Mouse (Mus musculus): ENCODE measurements around the gene Appbp2. TPM values are rescaled to one million over a fixed set of nuclear protein-coding genes. Genes with fewer than 3 reads are reported as not detected.

Appbp2 gene
- total RNA-seq (2021): 10 to 100 TPM; 54.0 to 58.8 TPM
- long read RNA-seq, experiment 1, full-length matches to known transcripts: 30 of 37 reads
- long read RNA-seq, experiment 1, partial matches to known transcripts: 6 of 37 reads
- long read RNA-seq, experiment 1, other reads (novel, unspliced or antisense): 1 of 37 reads
- long read RNA-seq, experiment 2, full-length matches to known transcripts: 36 of 46 reads
- long read RNA-seq, experiment 2, partial matches to known transcripts: 1 of 46 reads
- long read RNA-seq, experiment 2, other reads (novel, unspliced or antisense): 9 of 46 reads

DNA sequence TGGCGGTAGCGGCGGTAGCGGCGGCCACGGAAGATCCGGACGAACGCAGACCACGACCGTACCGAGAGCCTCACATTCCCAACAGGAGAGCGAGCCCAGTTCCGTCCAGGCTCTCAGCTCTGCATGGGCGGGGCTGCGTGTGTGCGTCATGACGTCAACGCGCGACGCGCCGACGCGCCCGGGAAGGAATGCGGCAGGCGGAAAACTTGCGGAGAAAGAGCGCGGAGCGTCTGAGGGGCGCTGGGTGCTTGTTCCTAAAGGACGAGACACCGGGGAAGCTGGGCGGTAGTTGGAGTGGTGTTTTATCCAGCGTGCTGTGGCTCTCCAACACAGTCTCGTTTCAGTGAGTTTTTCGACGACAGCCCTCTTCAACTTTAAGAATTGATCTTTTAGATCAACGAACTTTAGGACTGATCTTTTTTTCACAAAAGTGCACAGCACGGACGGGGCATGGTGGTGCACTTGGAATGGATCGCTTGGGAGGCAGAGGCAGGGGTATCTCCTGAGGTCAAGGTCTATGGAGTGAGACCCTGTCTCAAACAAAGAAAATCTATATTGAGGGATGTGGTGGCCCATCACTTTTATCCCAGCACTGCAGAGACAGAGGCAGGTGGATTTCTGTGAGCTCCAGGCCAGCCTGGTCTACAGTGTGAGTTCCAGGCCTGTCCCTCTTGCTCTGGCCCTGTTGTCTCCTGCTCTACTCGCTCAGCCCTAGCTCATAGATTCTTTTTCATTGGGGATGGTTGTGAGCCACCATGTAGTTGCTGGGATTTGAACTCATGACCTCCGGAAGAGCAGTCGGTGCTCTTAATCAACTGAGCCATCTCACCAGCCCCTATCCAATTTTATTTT is at the start of gene Appbp2:
Gene Appbp2 (minus strand): TSS at position 141 of the 852 bp plus-strand sequence.
- DNase-seq (ENCODE audit: low spot score in 2 of 2): peak; percentile 89 to 91

DNA sequence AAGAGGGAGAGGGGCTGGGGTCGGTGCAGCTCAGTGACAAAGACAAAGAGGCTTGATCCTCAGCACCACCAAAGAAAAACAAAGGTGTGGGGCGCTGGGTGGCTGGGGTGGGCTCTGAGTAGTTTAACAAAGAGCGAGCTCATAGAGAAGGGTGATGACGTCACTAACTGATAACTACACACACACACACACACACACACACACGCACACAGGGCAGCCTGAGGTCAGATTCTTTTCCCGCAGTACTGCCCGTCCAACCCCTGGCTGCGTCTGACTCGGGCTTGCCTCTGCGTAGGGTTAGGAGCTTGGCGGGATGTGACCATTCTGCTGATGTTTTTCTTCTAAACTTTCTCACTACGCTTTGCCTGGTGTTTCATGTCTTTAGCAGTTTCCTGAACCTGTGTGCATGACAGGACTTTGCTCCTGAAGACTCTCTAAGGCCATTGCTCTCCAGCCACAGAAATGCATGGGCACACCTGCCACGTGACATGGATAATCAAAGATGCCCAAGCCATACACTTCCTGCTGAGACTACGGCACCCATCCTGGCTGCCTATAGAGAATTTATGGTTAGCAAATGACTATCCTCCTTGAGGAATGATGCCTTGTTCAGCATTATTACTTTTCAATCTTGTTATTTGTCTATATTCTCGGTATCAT is 46.4 kb upstream of the Appbp2 start:
- no peak for DNase-seq (ENCODE audit: low spot score in 2 of 2)

DNA sequence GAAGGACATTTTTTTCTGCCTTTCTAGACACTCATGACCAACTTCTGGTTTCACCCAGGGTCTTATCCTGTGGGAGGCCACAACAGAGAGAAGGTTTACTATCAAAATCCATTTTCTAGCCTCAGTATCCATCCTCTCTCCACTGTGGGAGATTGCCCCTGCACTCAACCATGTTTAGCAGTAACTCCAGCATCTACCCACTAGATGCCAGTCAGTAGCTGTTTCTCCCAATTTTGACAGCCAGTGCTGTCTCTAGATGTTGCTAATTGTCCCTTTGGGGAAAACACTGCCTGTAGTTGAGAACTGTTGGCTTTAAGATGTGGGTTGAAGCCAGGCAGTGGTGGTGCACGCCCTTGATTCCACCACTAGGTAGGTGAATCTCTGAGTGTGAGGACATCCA is 43.2 kb upstream of the Appbp2 start:
- peak in 1 of 2 experiments; percentile 5 for DNase-seq (ENCODE audit: low spot score in 2 of 2)

- no peak for DNase-seq (ENCODE audit: low spot score in 2 of 2)
These were observed 42.7 kb upstream of the Appbp2 start for GRCm38 (mm10) chr11:85277609-85278008.

- no peak for DNase-seq (ENCODE audit: low spot score in 2 of 2)
These were observed 40.2 kb upstream of the Appbp2 start for GRCm38 (mm10) chr11:85275151-85275550.

DNA sequence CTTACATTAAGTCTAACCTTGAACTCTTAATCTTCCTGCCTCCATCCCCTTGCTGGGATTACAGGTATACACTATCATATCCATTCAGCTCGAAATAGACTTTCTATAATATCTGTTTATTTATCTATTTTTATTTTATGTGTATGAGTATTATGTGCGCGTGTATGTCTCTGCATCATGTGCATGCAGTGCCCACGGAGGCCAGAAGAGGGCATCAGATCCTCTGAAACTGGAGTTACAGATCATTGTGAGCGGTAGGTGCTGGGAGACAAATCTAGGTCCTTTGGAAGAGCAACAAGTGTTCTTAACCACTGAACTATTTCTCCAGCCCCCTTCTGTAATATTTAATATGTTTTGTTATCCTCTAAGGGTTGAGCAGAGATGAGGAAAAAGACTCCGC is 38.4 kb upstream of the Appbp2 start:
- no peak for DNase-seq (ENCODE audit: low spot score in 2 of 2)

- peak in 1 of 2 experiments; percentile 4 for DNase-seq (ENCODE audit: low spot score in 2 of 2)
These were observed 35.7 kb upstream of the Appbp2 start for GRCm38 (mm10) chr11:85270631-85271030.

DNA sequence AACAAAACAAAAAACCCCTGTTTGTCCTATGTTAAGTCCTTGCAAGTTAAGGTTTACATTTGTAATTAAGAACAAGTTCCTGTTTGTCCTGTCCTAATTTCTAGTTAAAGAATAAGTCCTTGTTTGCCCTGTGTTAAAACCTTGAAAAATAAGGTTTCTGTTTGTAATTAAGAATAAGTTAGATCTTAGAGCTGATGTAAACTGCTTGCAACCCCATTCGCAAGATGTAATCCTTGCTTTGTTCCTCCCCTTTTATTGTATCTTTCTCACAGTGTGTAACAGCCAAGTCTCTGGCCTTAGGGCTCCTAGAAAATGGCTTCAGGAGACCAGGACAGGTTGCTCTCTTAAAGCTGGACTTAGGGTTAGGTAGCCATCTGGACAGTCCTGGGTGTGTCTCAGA is 32.5 kb upstream of the Appbp2 start:
- no peak for DNase-seq (ENCODE audit: low spot score in 2 of 2)

- no peak for DNase-seq (ENCODE audit: low spot score in 2 of 2)
These were observed 29.7 kb upstream of the Appbp2 start for GRCm38 (mm10) chr11:85264635-85265034.

DNA sequence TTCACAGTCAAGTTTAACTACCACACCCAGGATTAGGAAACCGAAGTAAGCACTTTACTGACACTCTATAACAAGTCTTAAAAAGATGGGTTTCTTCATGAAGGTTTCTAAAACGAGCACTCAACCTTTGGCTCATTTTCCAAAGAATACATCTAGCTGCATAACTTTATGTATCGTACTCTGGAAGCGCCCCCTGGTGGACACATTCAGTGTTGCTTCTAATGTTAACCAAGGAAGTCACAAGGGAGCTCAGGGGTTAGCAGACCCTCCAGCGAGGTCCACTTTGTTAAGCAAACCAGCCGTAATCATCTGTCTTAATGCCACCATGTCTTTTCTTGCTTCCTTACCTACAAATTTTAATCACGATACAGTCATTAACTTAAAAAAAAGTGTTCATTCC is 26.3 kb upstream of the Appbp2 start:
- DNase-seq (ENCODE audit: low spot score in 2 of 2): peak; percentile 20 to 52

DNA sequence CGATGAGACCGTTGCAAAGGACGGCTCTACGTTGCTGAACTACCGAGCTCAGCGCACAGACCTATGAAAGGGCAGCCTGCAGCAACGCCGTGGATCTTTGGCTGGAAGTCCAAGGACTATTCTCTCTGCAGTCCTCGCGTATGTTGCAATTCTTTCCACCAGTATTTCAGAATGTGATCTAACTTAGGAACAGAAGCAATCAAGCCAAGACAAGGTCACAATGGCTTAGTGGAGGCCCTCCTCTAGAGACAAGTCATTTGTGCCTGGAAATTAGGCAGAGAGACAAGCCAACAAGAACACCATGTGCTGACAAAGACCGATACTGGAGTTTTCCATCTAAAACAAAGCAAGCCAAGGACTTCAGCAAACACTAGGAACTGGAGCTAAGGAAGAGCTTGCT is 24.0 kb upstream of the Appbp2 start:
- no peak for DNase-seq (ENCODE audit: low spot score in 2 of 2)

GRCm38 (mm10) chr11:85255471-85256027 is 20.6 kb upstream of the Appbp2 start:
- DNase-seq (ENCODE audit: low spot score in 2 of 2): no peak

DNA sequence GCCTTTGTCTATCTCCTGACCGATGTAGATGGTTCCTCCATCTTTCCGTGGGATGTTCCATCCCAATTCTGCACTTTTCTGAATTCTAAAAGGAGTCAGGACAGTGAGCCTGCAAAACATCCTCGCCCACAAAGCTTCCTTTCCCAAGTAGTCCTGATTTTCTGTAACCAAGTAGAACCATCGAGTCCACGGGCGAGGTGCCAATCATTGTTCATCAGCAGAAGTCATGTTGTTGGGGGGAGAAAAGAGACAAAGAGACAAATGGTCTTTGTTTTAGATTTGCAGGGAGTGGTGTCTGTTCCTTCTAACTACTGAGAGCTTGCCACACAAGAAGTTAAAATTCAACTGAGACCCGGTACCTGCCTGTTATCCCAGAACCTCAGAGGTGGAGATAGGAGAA is 18.7 kb upstream of the Appbp2 start:
- DNase-seq (ENCODE audit: low spot score in 2 of 2): no peak

DNA sequence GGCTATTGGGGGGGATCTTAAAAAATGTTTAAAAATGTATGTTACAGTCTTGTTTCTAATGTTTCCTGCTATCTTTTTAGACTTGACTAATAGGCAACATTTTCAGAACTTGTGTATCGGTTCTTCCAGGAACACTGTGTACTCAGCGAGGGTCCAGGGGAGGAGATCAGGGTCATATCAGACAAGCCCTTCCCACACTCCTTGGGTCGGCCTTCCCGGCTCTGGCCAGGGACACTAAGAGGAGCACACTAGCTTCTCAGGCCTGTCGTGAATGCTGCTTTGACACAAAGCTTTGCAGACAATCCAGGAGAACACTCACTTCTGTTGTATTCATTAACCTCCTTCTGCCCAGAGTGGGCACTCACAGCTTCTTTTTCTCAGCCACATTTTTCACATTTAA is 18.1 kb upstream of the Appbp2 start:
- no peak for DNase-seq (ENCODE audit: low spot score in 2 of 2)

DNA sequence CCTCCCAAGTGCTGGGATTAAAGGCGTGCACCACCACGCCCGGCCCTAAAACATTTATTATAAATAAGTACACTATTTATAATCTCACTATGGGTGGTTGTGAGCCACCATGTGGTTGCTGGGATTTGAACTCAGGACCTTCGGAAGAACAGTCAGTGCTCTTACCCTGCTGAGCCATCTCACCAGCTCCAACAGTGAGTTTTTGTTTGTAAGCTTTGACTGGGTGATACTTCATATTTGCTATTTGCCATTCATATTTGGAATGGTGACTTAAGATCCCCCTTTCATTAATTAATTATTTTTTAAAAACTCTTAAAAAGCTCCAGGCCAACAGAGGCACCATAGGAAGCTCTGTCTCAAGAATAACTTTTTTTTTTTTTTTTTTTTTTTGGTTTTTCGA is 17.0 kb upstream of the Appbp2 start:
- no peak for DNase-seq (ENCODE audit: low spot score in 2 of 2)

GRCm38 (mm10) chr11:85250467-85250866 is 15.5 kb upstream of the Appbp2 start:
- DNase-seq (ENCODE audit: low spot score in 2 of 2): no peak

- no peak for DNase-seq (ENCODE audit: low spot score in 2 of 2)
These were observed 14.4 kb upstream of the Appbp2 start for GRCm38 (mm10) chr11:85249338-85249737.

GRCm38 (mm10) chr11:85248151-85248550 is 13.2 kb upstream of the Appbp2 start:
- no peak for DNase-seq (ENCODE audit: low spot score in 2 of 2)

- DNase-seq (ENCODE audit: low spot score in 2 of 2): no peak
These were observed 6.3 kb upstream of the Appbp2 start for GRCm38 (mm10) chr11:85241226-85241625.

GRCm38 (mm10) chr11:85240211-85240610 is 5.3 kb upstream of the Appbp2 start:
- DNase-seq (ENCODE audit: low spot score in 2 of 2): no peak

DNA sequence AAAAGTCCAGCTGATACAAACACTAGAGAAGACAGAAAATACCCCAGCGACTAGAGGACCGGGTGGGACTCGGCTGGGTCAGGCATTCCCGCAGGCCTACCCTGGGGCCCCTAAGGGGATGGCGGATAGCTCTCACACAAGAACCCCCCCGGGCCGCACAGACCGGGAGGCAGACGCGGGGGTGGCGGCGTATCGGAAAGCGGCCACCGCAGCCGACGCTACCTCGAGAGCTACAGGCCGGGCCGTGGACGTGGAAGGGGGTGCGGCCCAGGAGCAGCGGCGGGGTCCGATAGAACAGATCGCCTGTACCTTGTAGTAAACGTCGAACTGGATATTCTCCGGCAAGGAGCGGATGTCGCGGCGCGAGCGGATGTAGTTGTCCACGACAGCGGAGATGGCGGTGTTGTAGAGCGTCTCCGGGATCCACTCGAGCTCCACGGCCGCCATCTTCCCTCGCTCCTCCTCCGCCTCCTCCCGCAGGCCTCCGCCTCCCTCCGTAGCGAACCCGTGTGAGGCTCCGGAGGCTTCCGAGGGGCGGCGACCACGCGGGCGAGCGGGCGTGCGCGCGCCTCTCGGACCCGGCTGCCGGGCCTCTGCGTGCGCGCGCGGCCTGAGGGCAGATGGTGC is 454 bp downstream of the Appbp2 start:
- peak; percentile 85 to 86 for DNase-seq (ENCODE audit: low spot score in 2 of 2)
